Mouse (Mus musculus) limb, embryonic 14.5 days (tissue): ENCODE data around the gene Lrfn2. TPM values are rescaled to one million over a fixed set of nuclear protein-coding genes. Genes with fewer than 3 reads are reported as not detected.

Source experiments
- ATAC-seq: fragments of 200-750 bp; cut with Nextera tagmentation; 2 replicates; pipeline ENCODE4 v1.8.0; 2017; ENCODE audit warnings: low read depth, moderate number of reproducible peaks, moderate TSS enrichment; ENCODE audit not compliant: low FRiP score
- DNase-seq: peaks from one replicate; pipeline ENCODE4 v3.0.0-alpha.2; 2015; ENCODE audit warnings: low spot score
- H3K27ac ChIP-seq: fragments of 300-500 bp; sonication (generic); replicated peaks from 2 replicates; pipeline ENCODE4 v1.5.1; 2014; ENCODE audit warnings: low read depth, mild to moderate bottlenecking, low read length, moderate library complexity, mixed read lengths
- H3K27me3 ChIP-seq: fragments of 300-500 bp; sonication (generic); 2 replicates; pipeline ENCODE4 v1.6.1; 2014; ENCODE audit warnings: low read length, mixed read lengths; ENCODE audit not compliant: control insufficient read depth, insufficient read depth
- H3K36me3 ChIP-seq: fragments of 300-500 bp; sonication (generic); 2 replicates; pipeline ENCODE4 v1.6.1; 2014; ENCODE audit warnings: mild to moderate bottlenecking, low read length, moderate library complexity, mixed read lengths; ENCODE audit not compliant: control insufficient read depth, insufficient read depth
- H3K4me1 ChIP-seq: fragments of 300-500 bp; sonication (generic); 2 replicates; pipeline ENCODE4 v1.6.1; 2014; ENCODE audit warnings: antibody characterized with exemption, low read length, mixed read lengths; ENCODE audit not compliant: control insufficient read depth, insufficient read depth
- H3K4me2 ChIP-seq: fragments of 300-500 bp; sonication (generic); replicated peaks from 2 replicates; pipeline ENCODE4 v1.6.1; 2014; ENCODE audit warnings: low read depth, mild to moderate bottlenecking, low read length, moderate library complexity; ENCODE audit not compliant: severe bottlenecking
- H3K4me3 ChIP-seq: fragments of 300-500 bp; sonication (generic); replicated peaks from 2 replicates; pipeline ENCODE4 v1.5.1; 2014; ENCODE audit warnings: low read length
- H3K9ac ChIP-seq: fragments of 300-500 bp; sonication (generic); 2 replicates; pipeline ENCODE4 v1.6.1; 2014; ENCODE audit warnings: mild to moderate bottlenecking, low read depth, low read length, moderate library complexity; ENCODE audit not compliant: severe bottlenecking
- H3K9me3 ChIP-seq: fragments of 300-500 bp; sonication (generic); 2 replicates; pipeline ENCODE4 v1.6.1; 2016; ENCODE audit warnings: low read length; ENCODE audit not compliant: control insufficient read depth
- POLR2A ChIP-seq: fragments of 200-500 bp; IDR thresholded peaks from 2 replicates; pipeline ENCODE4 v1.8.0; 2012; ENCODE audit warnings: inconsistent platforms, mild to moderate bottlenecking, moderate library complexity, borderline replicate concordance; ENCODE audit not compliant: insufficient read depth, insufficient read length; ENCODE audit errors: extremely low read depth
- WGBS: fragments of 180-500 bp; shearing (Covaris S2); extraction: QIAGEN DNeasy Blood & Tissue Kit; methylation state at CpG from one replicate; pipeline ENCODE4 v1.1.7; 2014; 5-methylcytosine and 5-hydroxymethylcytosine counted together
- polyA plus RNA-seq, 2 experiments: library from polyadenylated mRNA; depleted of rRNA in 1 of 2; stranded (reverse) in 1 of 2; unstranded in 1 of 2; fragments of >200 nt; fragmentation: Nextera tagmentation in 1 of 2; extraction: Ambion mirVana in 1 of 2; gene quantifications; 2 replicates each; pipeline versions ENCODE4 v1.2.1 to v1.2.3; 2012 to 2014

Lrfn2 gene
- polyA plus RNA-seq, 2 experiments = 0.96 to 1.4 TPM

DNA sequence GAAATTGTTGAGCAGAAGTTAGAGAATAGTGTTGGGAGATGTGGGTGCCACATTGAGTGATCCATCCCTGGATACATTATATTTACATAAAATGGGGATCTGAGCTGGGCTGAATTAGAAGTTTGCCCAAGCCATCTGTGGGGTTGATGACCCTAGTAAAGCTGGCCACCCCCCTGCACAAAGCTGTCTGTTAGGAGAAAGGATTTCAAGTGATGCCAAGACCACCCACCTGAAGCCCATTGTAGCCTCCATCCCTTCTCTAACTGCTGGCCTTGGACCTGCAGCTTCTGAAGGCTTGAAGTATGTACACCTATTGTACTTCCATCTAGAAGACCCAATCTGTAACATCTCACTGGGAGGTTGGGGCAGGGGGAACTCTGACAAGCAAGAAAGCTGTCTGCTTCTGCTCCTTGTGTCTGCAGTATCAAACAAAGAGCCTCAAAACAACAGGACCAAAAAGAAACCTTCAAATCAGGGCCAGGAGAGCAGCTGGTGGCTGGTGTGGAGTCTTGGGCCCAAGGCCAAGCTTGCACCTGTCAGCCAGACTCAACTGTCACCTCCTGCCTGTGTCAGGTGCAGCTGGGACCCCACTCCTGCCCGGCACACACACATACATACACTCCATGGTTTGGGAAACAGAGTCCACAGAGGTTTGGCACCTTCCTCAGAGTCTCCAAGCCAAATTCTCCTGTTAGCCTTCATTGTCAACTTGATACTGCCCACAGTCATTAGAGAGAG lies 63.2 kb downstream of the Lrfn2 start:
- ATAC-seq (no peak), DNase-seq (no peak)
- Histone ChIP-seq H3K9ac (no peak overlapping the region), H3K4me3 (no peak overlapping the region), H3K27me3 (no peaks in the 10 kb centered on the region), H3K4me1 (no peaks in the 10 kb centered on the region), H3K4me2 (no peak overlapping the region), H3K36me3 (no peaks in the 10 kb centered on the region), H3K9me3 (no peaks in the 10 kb centered on the region), H3K27ac (no peak overlapping the region)
- 57% methylated on average over 1 of the region's 1 CpGs for WGBS
- no peak for TF ChIP-seq POLR2A

DNA sequence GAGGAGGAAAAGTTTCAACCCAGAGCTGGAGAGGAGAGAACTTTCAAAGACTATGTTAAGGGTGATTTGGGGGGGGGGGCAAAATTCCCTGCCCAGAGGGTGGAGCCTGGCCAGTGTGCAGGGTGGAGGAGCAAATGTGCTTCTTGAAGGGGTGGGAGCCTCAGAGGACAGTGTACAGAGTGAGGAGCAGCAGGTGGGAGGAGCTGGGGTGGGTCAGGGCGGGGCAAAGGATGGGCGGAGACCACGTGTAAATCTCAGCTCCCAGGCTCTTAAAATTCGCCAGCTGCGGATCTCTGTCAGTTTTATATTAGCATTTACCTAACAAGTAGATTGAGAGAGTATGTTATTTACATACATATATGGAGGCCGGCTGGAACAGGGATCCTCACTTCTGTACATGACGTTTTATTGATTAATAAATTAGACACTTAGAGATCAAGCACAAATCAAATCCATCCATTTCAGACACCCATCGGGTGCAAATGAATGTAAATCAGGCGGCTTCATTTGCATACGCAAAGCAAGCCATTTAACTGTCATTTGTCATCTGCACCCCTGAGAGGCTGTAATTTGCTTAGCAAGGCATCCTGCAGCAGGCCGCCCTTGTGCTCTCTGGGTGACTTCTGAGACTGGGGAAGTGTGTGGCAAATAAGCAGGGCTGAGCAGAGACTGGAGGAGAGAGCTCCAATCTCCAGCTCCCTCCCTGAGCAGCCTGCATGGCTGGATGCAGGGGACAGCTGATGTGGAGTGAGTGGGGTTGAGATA lies 67.5 kb downstream of the Lrfn2 start:
- TF ChIP-seq POLR2A = no peak
- H3K36me3 ChIP-seq = no peaks in the 10 kb centered on the region
- H3K27ac ChIP-seq = no peak overlapping the region
- H3K9me3 ChIP-seq = no peaks in the 10 kb centered on the region
- DNase-seq (no peak), ATAC-seq (no peak)
- no peak overlapping the region for H3K4me2 ChIP-seq
- no peak overlapping the region for H3K9ac ChIP-seq
- no peaks in the 10 kb centered on the region for H3K27me3 ChIP-seq
- 5% methylated on average over 11 of the region's 11 CpGs for WGBS
- no peaks in the 10 kb centered on the region for H3K4me1 ChIP-seq
- no peak overlapping the region for H3K4me3 ChIP-seq

DNA sequence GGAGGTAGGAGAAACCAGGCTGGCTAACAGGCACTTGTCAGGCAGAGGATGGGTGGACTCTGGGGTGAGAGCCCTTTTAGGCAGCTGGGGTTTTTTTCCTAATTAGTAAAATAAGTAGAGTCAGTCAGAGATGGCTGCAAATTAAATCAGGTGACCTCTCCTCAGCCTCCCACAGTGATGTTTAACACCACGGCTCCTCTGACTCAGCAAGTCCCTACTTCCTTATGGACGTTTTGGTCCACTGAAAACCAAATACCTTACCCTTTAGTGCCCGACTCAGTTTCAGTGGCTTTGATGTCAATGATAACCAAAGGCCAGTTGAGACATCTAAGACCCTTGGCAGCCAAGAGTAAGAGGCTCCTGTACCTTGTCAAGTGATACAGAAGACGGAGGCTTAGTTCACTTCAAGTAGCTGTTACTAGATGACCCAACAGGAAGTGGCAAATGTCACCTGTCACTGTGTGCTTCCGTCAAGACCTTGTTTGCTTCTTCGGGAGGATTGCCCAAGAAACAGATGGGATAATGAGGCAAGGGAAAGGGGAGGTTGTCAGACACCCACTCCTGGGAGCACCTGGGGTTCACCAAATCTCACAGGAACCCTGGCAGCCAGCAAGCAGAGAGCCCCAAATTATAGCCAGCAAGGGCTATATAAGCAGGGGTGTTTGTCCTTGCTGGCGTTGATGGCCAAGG lies 77.3 kb downstream of the Lrfn2 start:
- WGBS = 46% methylated on average over 7 of the region's 7 CpGs
- Histone ChIP-seq H3K27ac (no peak overlapping the region), H3K36me3 (no peaks in the 10 kb centered on the region), H3K9me3 (no peaks in the 10 kb centered on the region), H3K4me1 (no peaks in the 10 kb centered on the region), H3K4me2 (no peak overlapping the region), H3K9ac (no peak overlapping the region), H3K27me3 (no peaks in the 10 kb centered on the region), H3K4me3 (no peak overlapping the region)
- DNase-seq (no peak), ATAC-seq (no peak)
- TF ChIP-seq POLR2A = no peak

DNA sequence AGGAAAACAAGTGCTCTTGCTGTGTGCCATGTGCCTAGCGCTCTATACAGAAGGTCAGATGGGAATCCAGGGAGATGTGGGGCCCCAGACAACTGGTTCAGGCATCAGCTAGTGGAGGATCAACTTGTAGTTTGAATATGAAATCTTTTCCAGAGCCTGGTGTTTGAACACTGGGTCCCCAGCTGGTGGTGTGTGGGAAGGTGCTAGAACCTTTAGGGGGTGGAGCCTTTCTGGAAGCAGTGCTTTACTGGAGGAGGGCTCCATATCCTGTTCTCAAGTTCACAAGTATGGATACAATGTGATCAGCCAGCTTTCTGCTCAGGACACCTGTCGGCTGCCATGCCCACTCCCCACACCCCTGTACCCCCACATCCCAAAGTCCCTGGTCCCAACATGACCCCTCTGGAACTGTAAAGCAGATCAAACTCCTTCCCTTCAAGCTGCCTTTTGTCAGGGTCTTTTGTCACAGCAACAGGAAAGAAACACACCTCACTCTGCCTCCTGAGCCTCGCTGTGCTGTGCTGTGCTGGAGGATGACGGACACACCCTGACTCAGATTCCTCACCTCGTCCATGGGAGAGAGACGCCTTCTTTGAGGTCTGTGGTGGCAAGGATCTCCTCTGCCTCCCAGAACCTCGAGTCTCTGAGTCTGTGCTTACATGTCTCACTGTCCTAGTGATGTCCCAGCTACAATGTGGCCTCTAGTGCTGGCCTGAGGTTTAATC lies 81.9 kb downstream of the Lrfn2 start:
- Histone ChIP-seq H3K27me3 (no peaks in the 10 kb centered on the region), H3K4me1 (no peaks in the 10 kb centered on the region), H3K9me3 (no peaks in the 10 kb centered on the region), H3K4me3 (no peak overlapping the region), H3K27ac (no peak overlapping the region), H3K36me3 (no peaks in the 10 kb centered on the region), H3K4me2 (no peak overlapping the region), H3K9ac (no peak overlapping the region)
- 63% methylated on average over 7 of the region's 7 CpGs for WGBS
- no peak for TF ChIP-seq POLR2A
- ATAC-seq (no peak), DNase-seq (no peak)

DNA sequence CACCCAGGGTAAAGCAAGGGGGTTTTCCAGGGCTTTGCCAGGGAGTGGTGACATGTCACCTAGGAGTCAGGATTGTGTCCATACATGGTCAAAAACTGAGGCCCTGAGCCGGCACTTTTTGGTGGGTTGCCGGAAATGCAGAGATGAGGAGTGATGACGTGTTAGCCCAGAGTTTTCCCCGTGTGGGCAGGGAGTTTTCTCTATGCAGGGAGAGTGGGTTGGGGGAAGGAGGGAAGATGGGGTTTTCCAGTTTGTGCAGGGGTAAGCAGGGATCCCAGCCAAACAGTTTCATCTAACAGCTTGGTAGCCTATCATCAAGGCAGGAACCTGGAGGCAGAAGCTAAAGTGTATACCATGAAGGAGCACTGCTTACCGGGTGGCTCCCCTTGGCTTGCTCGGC lies 83.2 kb downstream of the Lrfn2 start:
- Histone ChIP-seq H3K9ac (no peak overlapping the region), H3K4me3 (no peak overlapping the region), H3K36me3 (no peaks in the 10 kb centered on the region), H3K4me2 (no peak overlapping the region), H3K27me3 (no peaks in the 10 kb centered on the region), H3K9me3 (no peaks in the 10 kb centered on the region), H3K27ac (no peak overlapping the region), H3K4me1 (no peaks in the 10 kb centered on the region)
- 86% methylated on average over 6 of the region's 6 CpGs for WGBS
- DNase-seq (no peak), ATAC-seq (no peak)
- no peak for TF ChIP-seq POLR2A
